Mouse (Mus musculus): Measurements from ENCODE around the gene Cad. TPM values are rescaled to one million over a fixed set of nuclear protein-coding genes. Genes with fewer than 3 reads are reported as not detected.

Gene Cad
- total and polyA plus RNA-seq, 2 experiments from 2014 or later: 5.4 to 24.6 TPM

DNA sequence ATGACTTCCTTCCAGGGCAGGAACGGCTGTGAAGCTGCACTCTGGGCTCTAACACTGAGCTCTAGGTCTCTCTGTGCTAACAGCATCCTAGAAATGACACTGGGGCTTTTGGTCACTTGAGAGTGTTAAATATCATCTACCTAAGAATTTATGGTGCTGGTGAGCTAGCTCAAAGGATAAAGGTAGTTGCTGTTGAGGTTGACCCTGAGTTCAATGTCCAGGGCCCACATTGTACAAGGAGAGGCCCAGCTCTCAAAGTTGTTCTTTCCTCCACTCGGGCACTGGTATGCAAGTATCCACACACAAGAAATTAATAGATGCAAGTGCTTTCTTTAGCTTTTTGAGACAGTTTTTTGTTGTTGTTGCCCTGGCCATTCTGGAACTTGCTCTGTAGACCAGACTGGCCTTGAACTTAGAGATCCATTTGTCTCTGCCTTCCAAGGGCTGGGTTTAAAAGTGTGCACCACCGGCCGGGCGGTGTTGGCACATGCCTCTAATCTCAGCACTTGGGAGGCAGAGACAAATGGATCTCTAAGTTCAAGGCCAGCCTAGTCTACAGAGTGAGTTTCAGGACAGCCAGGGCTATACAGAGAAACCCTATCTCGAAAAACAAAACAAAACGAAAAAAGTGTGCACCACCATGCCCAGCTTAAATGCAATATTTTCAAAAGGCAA is 16.3 kb upstream of the Cad start:
- H3K36me3 ChIP-seq (replicated peaks; ENCODE audit: control insufficient read depth, insufficient read depth, low read length): peaks cover 42% of the 10 kb centered on the region
- H3K9me3 ChIP-seq (replicated peaks; ENCODE audit: control insufficient read depth, low read length): no peaks in the 10 kb centered on the region
- no peaks in the 10 kb centered on the region for H3K4me1 ChIP-seq (ENCODE audit: control insufficient read depth, insufficient read depth)
- H3K27ac ChIP-seq (ENCODE audit: low read depth): no peak overlapping the region
- H3K9ac ChIP-seq (replicated peaks; ENCODE audit: low read depth, low read length): no peak overlapping the region
- no peak overlapping the region for H3K4me2 ChIP-seq (ENCODE audit: low read depth, low read length)
- H3K4me3 ChIP-seq (ENCODE audit: low read depth, low read length): no peak overlapping the region
- ATAC-seq (ENCODE audit: insufficient read depth, low read depth) (no peak), DNase-seq (ENCODE audit: low spot score) (no peak)
- no peaks in the 10 kb centered on the region for H3K27me3 ChIP-seq (ENCODE audit: control insufficient read depth, insufficient read depth, low read length)
- TF ChIP-seq EP300 (IDR thresholded peaks at IDR 0.05; ENCODE audit: low read depth) (no peak), CTCF (IDR thresholded peaks at IDR 0.05; ENCODE audit: low read depth) (no peak)
- WGBS: 86% methylated on average over 7 of the region's 7 CpGs

DNA sequence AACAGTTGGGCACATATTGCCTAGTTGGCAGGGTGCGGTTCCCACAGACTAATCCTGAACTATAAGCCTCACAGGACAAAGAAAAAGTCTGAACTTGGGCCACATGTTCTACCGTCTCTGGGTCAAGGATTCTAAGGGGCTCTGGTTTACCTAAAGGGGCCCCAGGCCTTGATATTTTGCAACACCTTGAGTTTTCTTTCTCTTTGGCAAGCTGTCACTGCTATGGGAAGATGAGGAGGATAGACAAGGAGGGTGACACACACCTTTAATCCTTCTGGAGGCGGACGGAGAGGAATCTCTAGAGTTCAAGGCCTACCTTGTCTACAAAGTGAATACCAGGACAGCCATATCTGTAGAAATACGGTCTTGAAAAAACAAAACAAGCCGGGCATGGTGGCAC is 8.2 kb upstream of the Cad start:
- TF ChIP-seq CTCF (IDR thresholded peaks at IDR 0.05; ENCODE audit: low read depth) (no peak), EP300 (IDR thresholded peaks at IDR 0.05; ENCODE audit: low read depth) (no peak)
- ATAC-seq (ENCODE audit: insufficient read depth, low read depth) (no peak), DNase-seq (ENCODE audit: low spot score) (no peak)
- H3K27ac ChIP-seq (ENCODE audit: low read depth): no peak overlapping the region
- H3K9ac ChIP-seq (replicated peaks; ENCODE audit: low read depth, low read length): no peak overlapping the region
- H3K4me3 ChIP-seq (ENCODE audit: low read depth, low read length): no peak overlapping the region
- H3K36me3 ChIP-seq (replicated peaks; ENCODE audit: control insufficient read depth, insufficient read depth, low read length): 0 out of 2 replicates have a peak, but pooled peaks cover 22% of the 10 kb centered on the region
- H3K9me3 ChIP-seq (replicated peaks; ENCODE audit: control insufficient read depth, low read length): no peaks in the 10 kb centered on the region
- no peaks in the 10 kb centered on the region for H3K27me3 ChIP-seq (ENCODE audit: control insufficient read depth, insufficient read depth, low read length)
- WGBS: 93% methylated on average over 6 of the region's 6 CpGs
- no peak overlapping the region for H3K4me2 ChIP-seq (ENCODE audit: low read depth, low read length)
- peaks cover 4% of the 10 kb centered on the region; the same call in 1 of the 2 replicates for H3K4me1 ChIP-seq (ENCODE audit: control insufficient read depth, insufficient read depth)

DNA sequence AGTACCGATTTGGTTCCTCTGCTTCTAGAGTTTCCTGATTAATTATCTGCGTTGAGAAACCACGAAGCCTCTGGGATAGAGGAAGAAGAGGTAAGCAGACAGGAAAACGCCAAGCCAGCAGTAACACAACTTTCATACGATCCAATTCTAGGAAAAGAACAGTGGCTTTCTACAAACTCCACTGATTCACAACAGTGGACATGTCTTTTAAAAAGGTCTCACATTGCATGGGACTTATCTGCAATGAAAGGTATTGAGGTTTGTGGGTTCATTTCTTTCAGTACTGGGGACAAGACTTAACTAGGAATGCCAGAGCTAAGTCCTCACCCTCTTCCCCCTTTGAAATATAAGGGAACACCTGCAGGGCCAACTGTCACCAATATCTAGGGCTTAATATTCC is 7.5 kb upstream of the Cad start:
- no peak overlapping the region; the same call in 1 of the 2 replicates for H3K9ac ChIP-seq (replicated peaks; ENCODE audit: low read depth, low read length)
- H3K27me3 ChIP-seq (ENCODE audit: control insufficient read depth, insufficient read depth, low read length): no peaks in the 10 kb centered on the region
- peak overlapping the region; percentile 94 for H3K4me2 ChIP-seq (ENCODE audit: low read depth, low read length)
- peak overlapping the region; percentile 83; the same call in 1 of the 2 replicates for H3K4me3 ChIP-seq (ENCODE audit: low read depth, low read length)
- DNase-seq (ENCODE audit: low spot score): no peak
- ATAC-seq (ENCODE audit: insufficient read depth, low read depth): no peak
- peaks cover 4% of the 10 kb centered on the region; the same call in 1 of the 2 replicates for H3K4me1 ChIP-seq (ENCODE audit: control insufficient read depth, insufficient read depth)
- H3K9me3 ChIP-seq (replicated peaks; ENCODE audit: control insufficient read depth, low read length): no peaks in the 10 kb centered on the region
- no peak for TF ChIP-seq CTCF (IDR thresholded peaks at IDR 0.05; ENCODE audit: low read depth)
- H3K36me3 ChIP-seq (replicated peaks; ENCODE audit: control insufficient read depth, insufficient read depth, low read length): 0 out of 2 replicates have a peak, but pooled peaks cover 19% of the 10 kb centered on the region
- WGBS: 76% methylated on average over 5 of the region's 5 CpGs
- H3K27ac ChIP-seq (ENCODE audit: low read depth): no peak overlapping the region

DNA sequence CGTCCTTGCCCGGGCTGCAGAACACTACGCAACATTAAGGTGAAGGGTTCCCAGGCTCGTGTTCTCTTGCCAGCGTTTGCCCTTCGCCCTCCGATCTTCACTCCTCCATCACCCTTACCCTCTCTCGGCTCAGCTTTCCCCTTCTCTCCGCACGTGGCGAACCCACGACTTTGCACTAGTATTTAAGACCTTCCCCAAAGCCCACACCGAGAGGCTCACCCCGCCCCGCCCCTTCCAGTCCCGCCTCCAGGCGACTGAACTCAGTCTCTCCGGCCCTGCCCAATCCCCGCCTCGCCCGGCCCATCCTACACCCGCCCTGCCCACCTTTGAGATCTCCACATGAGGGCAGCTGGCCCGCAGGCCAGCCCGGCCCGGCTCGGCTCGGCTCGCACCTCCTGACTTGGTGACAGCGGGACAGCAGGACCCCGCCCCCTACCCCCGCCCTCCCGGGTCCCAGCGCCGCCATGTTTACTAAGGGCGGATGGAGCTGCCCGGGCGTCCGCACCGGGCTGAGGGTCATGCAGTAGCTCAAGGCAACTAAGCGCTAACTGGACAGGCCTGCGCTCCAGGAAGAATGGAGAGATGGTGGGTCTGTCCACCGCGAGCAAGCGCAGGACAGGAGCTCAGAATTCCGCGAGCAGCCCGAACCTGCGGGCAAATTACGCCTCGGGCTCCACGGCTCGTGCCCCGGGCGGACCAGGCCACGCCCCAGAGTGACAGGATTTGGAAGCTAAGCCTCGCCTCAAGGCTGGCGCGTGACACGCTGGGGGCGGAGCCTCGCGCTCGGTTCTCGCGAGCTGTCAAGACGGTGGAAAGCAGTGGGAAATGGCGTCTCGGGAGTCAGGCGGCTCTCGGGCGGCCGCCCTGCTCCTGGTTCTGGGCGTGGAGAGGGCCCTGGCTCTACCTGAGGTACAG is 6.5 kb upstream of the Cad start, which contains the start of gene Atraid:
Gene Atraid, plus strand, starts transcription at position 465 of the 915 bp plus-strand sequence.
- H3K9me3 ChIP-seq (replicated peaks; ENCODE audit: control insufficient read depth, low read length): no peaks in the 10 kb centered on the region
- whole genome bisulfite sequencing: under 1% methylated on average over 71 of the region's 73 CpGs

More for the DNA sequence above, 6.5 kb upstream of the Cad start, which contains the start of gene Atraid:
- Histone ChIP-seq H3K27me3 (ENCODE audit: control insufficient read depth, insufficient read depth, low read length) (no peaks in the 10 kb centered on the region), H3K4me2 (ENCODE audit: low read depth, low read length) (peak within 1 kb of the TSS; percentile 94), H3K27ac (ENCODE audit: low read depth) (peak within 1 kb of the TSS; percentile 98), H3K36me3 (replicated peaks; ENCODE audit: control insufficient read depth, insufficient read depth, low read length) (0 out of 2 replicates have a peak, but pooled peaks cover 20% of the 10 kb centered on the region), H3K4me3 (ENCODE audit: low read depth, low read length) (peak within 1 kb of the TSS; percentile 83), H3K9ac (replicated peaks; ENCODE audit: low read depth, low read length) (peak within 1 kb of the TSS; percentile 86), H3K4me1 (ENCODE audit: control insufficient read depth, insufficient read depth) (peaks cover 4% of the 10 kb centered on the region; the same call in 1 of the 2 replicates)
- DNase-seq (ENCODE audit: low spot score): peak; percentile 97
- ATAC-seq (ENCODE audit: insufficient read depth, low read depth): peak; percentile 94
- TF ChIP-seq EP300 (IDR thresholded peaks at IDR 0.05; ENCODE audit: low read depth) (peak; percentile 79; the same call in 1 of the 2 replicates), CTCF (IDR thresholded peaks at IDR 0.05; ENCODE audit: low read depth) (peak; percentile 20)

Data from heart, postnatal 0 days (tissue).